Mouse (Mus musculus) left cerebral cortex, adult 18-20 months (tissue): ENCODE results near the gene Ccdc175. TPM values are rescaled to one million over a fixed set of nuclear protein-coding genes. Genes with fewer than 3 reads are reported as not detected.

Source experiments
- microRNA-seq, 2 experiments: library from miRNA; unstranded; fragments of <30 nt; microRNA quantifications; one replicate each; pipeline ENCODE4 v1.2.0; 2021
- total RNA-seq, 2 experiments: library from RNA; stranded (reverse); gene quantifications; 2 replicates each; pipeline ENCODE4 v1.2.3; 2021

Gene Ccdc175
- total RNA-seq, 2 experiments from 2014 or later = not detected

Small RNAs within 50 kb of the gene (microRNA-seq; reads per million reads assigned to microRNA genes)
- gene Gm24466 = 0 reads per million in 2 experiments

Other genes with a start within 250 kb of the Ccdc175 start
- gene Gpr135, start 113.9 kb downstream of the Ccdc175 start, total RNA-seq = 10 to 100 TPM; 13.8 to 14.8 TPM
- gene L3hypdh, start 99.6 kb downstream of the Ccdc175 start, total RNA-seq = 1 to 10 TPM; 2.6 to 3.1 TPM
- gene Jkamp, start 99.4 kb downstream of the Ccdc175 start, total RNA-seq = 10 to 100 TPM; 51.7 to 53.9 TPM
- 1,000 to 10,000 TPM; 1,342 to 1,442 TPM for gene Rtn1, start 224.0 kb upstream of the Ccdc175 start, total RNA-seq